Mouse (Mus musculus): ENCODE measurements around the gene Gm38392.

The Gm38392 gene

DNA sequence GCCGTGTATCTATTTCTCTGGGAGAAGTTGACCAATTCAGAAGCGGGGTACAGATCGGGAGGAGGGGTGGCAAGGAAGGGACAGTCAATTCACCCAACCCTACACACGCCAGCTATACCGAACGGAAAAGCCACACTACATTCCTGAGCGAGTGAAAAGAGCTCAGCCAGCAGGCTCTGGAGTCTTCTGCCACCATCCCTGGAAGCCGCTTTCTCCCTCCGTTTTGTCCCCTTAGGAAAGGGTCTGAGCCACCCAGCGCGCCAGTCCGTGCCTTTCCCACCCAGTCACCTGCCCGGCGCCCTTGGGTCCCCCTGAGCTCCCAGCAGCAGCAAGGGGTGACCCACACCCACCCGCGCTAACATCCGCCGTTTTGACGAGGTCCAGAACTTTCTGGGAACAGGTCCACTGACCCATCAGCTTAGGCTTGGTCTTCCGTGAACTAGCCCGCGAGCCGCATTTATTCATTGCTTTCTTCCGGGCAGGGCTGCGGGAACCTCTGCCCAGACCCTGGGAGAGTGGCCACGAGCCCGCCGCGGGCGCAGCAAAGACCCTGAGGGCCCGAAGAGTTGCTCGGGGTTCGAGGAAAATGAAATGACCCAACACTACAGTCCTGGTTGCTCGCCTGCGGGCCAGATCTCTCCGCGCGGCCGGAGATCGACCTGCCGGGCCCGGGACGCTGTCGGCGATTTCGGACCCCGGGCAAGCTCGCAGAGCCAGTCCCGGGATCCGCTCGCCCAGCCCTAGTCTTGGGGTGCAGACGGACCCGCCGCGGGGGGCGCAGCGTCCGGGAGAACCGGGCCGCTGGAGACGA lies 86.6 kb downstream of the Gm38392 start:
- DNase-seq (ENCODE audit: low spot score) = peak; percentile 48

DNA sequence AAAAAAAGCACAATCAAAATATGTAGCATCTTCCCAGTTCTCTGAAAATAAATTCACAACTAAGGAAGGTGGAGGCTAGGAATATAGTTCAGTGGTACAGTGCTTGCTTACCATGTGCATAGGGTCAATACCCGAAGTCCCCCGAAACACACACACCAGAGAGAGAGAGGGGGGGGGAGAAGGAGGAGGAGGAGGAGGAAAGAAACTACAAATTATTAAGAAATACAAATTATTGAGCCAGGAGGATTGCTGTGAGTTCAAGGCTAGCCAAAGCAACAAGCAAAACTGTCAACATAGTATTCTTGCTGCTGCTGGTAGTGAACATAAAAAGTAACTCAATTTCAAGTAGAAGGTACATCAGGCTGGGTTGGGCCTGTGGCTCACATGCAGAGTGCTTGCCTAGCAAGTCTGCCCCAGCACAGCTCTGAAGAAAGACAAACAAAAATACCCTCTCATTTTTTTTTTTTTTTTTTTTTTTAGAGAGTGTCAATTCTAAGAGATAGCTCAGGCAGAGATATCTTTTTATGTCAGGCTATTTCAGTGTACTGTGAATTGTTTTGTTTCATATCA lies 87.4 kb downstream of the Gm38392 start:
- peak; percentile 17 for DNase-seq (ENCODE audit: low spot score)

DNA sequence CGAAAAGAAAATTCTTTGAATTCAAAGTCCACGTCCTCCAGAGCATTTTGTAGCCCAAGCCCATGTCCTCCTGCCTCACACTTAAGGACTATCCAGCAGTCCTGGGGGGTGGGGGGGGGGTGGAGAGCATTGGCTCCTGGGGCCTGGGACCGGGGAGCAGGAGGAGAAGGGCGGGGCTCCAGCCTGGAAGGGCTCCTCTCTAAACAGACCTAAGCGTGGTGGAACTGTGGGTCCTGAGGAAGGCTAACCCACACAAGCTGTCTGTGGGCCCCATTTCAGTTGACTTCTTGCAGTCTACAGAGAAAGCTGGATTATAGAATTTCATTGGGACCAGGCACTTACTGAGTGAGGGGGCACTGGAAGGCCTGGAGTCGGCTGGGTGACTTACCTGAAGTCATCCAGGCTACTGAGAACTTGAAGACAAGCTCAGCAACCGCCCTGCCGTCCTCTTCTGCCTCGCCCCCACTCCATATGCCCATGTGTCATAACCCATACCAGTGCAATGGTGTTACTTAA lies 88.4 kb downstream of the Gm38392 start:
- DNase-seq (ENCODE audit: low spot score) = peak; percentile 16

DNA sequence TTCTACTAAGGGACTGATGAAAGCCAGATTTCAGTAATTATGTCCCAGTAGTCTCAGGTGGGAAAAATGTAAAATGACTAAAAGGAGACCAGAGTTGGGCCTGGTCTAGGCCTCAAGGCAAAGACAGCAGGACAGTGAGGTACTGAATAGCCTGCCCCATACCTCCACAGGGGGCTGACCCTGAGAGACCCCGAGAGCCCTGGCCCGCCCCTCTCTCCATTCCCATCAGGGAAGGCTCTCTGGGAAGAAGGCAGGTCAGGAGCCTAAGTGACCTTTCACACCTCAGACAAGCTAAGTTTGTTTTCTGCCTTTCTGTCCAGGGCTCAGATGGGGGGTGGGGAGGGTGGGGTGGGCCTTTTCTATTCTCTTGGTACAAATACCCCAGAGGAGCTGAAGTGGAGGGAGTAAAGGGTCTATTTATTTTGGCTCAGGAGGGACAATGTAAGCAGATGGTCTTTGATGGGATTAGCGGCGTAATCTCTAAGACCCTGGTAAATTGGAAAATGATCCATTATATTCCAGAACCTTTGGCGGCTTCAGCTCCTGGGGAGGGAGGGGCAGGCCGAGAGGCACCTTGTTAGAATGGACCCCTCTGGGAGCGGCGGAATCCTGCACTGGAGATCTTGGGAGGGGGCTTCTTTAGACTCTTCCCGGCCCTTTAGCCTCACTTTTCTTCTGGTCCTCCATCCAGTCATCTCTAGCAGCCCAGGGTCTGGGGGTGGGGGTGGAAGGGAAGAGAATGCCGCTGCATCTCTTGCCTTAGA lies 89.1 kb downstream of the Gm38392 start:
- peak; percentile 65 for DNase-seq (ENCODE audit: low spot score)

Measured in embryo, embryonic 10.5 days (tissue).